In genomic region chr8:88359959-88360358, GRCm38 (mm10) we compare ENCODE assay signal across 8 mouse cellular contexts. TPM values are rescaled to one million over a fixed set of nuclear protein-coding genes. Genes with fewer than 3 reads are reported as not detected.
A peak's percentile ranks its signal among the peaks of the same experiment; 100 is the strongest.
DNase-seq lines count a peak whose midpoint lies in the region; ATAC-seq lines count a peak whose summit lies in the region.

No protein-coding gene starts in this region.

- no peak for ATAC-seq in heart, embryonic 14.5 days (ENCODE audit: insufficient number of reproducible peaks, insufficient read depth, low FRiP score, low read depth)
- no peak for ATAC-seq in hindbrain, embryonic 13.5 days (ENCODE audit: low FRiP score)
- ATAC-seq in midbrain, embryonic 14.5 days (ENCODE audit: low FRiP score, low TSS enrichment): no peak

- DNase-seq in heart, adult 9 months (ENCODE audit: low spot score in 2 of 2): no peak
- peak; percentile 75 for DNase-seq in R1 (ENCODE audit: low read depth, low spot score)
- no peak for DNase-seq in midbrain, embryonic 14.5 days
- no peak for DNase-seq in B cell, adult 2 months
- no peak for DNase-seq in thymus, postnatal 14 days
- DNase-seq in spleen, adult 12 weeks (ENCODE audit: low spot score): no peak

- no peaks in the 10 kb centered on the region for H3K9me3 ChIP-seq in heart, embryonic 14.5 days (ENCODE audit: control insufficient read depth, low read length)
- no peaks in the 10 kb centered on the region for H3K9me3 ChIP-seq in hindbrain, embryonic 13.5 days
- no peaks in the 10 kb centered on the region for H3K9me3 ChIP-seq in midbrain, embryonic 14.5 days (ENCODE audit: control insufficient read depth, low read length)

- no peak overlapping the region; a peak in 1 of 4 replicates for H3K27ac ChIP-seq in heart, embryonic 14.5 days (replicated peaks in 1 of 2; ENCODE audit: control insufficient read depth in 1 of 2, insufficient read depth in 1 of 2, low read depth in 2 of 2, low read length in 2 of 2)
- H3K27ac ChIP-seq in hindbrain, embryonic 13.5 days: no peak overlapping the region
- H3K27ac ChIP-seq in midbrain, embryonic 14.5 days (replicated peaks; ENCODE audit: low read depth, low read length): no peak overlapping the region

- H3K36me3 ChIP-seq in heart, embryonic 14.5 days (ENCODE audit: control insufficient read depth, insufficient read depth, low read length): peaks cover 46% of the 10 kb centered on the region
- peaks cover 40% of the 10 kb centered on the region for H3K36me3 ChIP-seq in hindbrain, embryonic 13.5 days
- H3K36me3 ChIP-seq in midbrain, embryonic 14.5 days (ENCODE audit: control insufficient read depth, insufficient read depth, low read length): peaks cover 48% of the 10 kb centered on the region

- H3K27me3 ChIP-seq in heart, embryonic 14.5 days (ENCODE audit: control insufficient read depth, insufficient read depth, low read length): no peaks in the 10 kb centered on the region
- H3K27me3 ChIP-seq in hindbrain, embryonic 13.5 days: no peaks in the 10 kb centered on the region
- H3K27me3 ChIP-seq in midbrain, embryonic 14.5 days (ENCODE audit: control insufficient read depth, insufficient read depth, low read length): no peaks in the 10 kb centered on the region

- H3K9ac ChIP-seq in heart, embryonic 14.5 days (ENCODE audit: low read length): peak overlapping the region; percentile 99
- H3K9ac ChIP-seq in hindbrain, embryonic 13.5 days: no peak overlapping the region
- no peak overlapping the region for H3K9ac ChIP-seq in midbrain, embryonic 14.5 days (replicated peaks; ENCODE audit: low read length)

- WGBS in heart, embryonic 14.5 days: 75% methylated on average over 2 of the region's 2 CpGs
- 95% methylated on average over 2 of the region's 2 CpGs for WGBS in hindbrain, embryonic 13.5 days
- 95% methylated on average over 2 of the region's 2 CpGs for WGBS in midbrain, embryonic 14.5 days

- H3K4me2 ChIP-seq in heart, embryonic 14.5 days (ENCODE audit: low read length): peak overlapping the region; percentile 92
- H3K4me2 ChIP-seq in hindbrain, embryonic 13.5 days: peak overlapping the region; percentile 71
- peak overlapping the region; percentile 79 for H3K4me2 ChIP-seq in midbrain, embryonic 14.5 days (ENCODE audit: low read length)

- peaks cover 4 to 20% of the 10 kb centered on the region in 2 experiments for H3K4me1 ChIP-seq in heart, embryonic 14.5 days (ENCODE audit: control insufficient read depth in 2 of 2, insufficient read depth in 2 of 2, low read length in 2 of 2)
- H3K4me1 ChIP-seq in hindbrain, embryonic 13.5 days (replicated peaks): peaks cover 28% of the 10 kb centered on the region
- H3K4me1 ChIP-seq in midbrain, embryonic 14.5 days (ENCODE audit: control insufficient read depth, insufficient read depth, low read length): peaks cover 13% of the 10 kb centered on the region; the same call in 1 of the 2 replicates

- peak overlapping the region in 1 of 2 experiments; percentile 99; a peak in 2 of 4 replicates for H3K4me3 ChIP-seq in heart, embryonic 14.5 days (ENCODE audit: control insufficient read depth in 1 of 2, insufficient read depth in 1 of 2, low read depth in 1 of 2, low read length in 2 of 2)
- peak overlapping the region; percentile 99; the same call in 1 of the 2 replicates for H3K4me3 ChIP-seq in hindbrain, embryonic 13.5 days
- no peak overlapping the region for H3K4me3 ChIP-seq in midbrain, embryonic 14.5 days (replicated peaks; ENCODE audit: low read depth, low read length)

RNA-seq across cellular contexts. Expression of gene Brd7, which starts 2.0 kb away (rescaled TPM):
- polyA plus RNA-seq in heart, embryonic 14.5 days (2014; fragmentation: Nextera tagmentation; extraction: Ambion mirVana): 84.0 and 89.3 TPM in 2 replicates
- 69.3 and 71.7 TPM in 2 replicates for polyA plus RNA-seq in hindbrain, embryonic 13.5 days (2015; fragmentation: Nextera tagmentation; extraction: Ambion mirVana)
- polyA plus RNA-seq in midbrain, embryonic 14.5 days (2014; fragmentation: Nextera tagmentation; extraction: Ambion mirVana): 60.3 and 82.5 TPM in 2 replicates
